Mouse (Mus musculus) brain, embryonic 14.5 days (tissue): ENCODE measurements at regions not wholly inside any gene's neighbourhood (a gene's known extent, or its start where the extent isn't known, plus 50 kb on each side); places are given as distances from the start of the nearest gene placed in this dataset.

Experiments
- DNase-seq: peaks from one replicate; pipeline ENCODE4 v3.0.0-alpha.2; 2011; ENCODE audit warnings: low read depth
- CTCF ChIP-seq: fragments of 200-500 bp; IDR thresholded peaks from 2 replicates; pipeline ENCODE4 v1.5.1; 2012; ENCODE audit warnings: inconsistent platforms, mild to moderate bottlenecking, moderate library complexity, borderline replicate concordance; ENCODE audit not compliant: insufficient read depth, insufficient read length; ENCODE audit errors: extremely low read depth
- POLR2A ChIP-seq: fragments of 200-500 bp; IDR thresholded peaks from 2 replicates; pipeline ENCODE4 v1.6.1; 2012; ENCODE audit warnings: mild to moderate bottlenecking, inconsistent platforms, borderline replicate concordance; ENCODE audit not compliant: poor library complexity, insufficient read depth, insufficient read length, severe bottlenecking; ENCODE audit errors: extremely low read depth

- DNase-seq = peak; percentile 60
- TF ChIP-seq POLR2A = no peak
- TF ChIP-seq CTCF = no peak
Observed at GRCm38 (mm10) chr2:171196472-171196871, 464.9 kb downstream of the Dok5 start.

GRCm38 (mm10) chr2:171192181-171192580 lies 460.6 kb downstream of the Dok5 start:
- peak; percentile 51 for DNase-seq
- no peak for TF ChIP-seq CTCF
- no peak for TF ChIP-seq POLR2A
